Mouse (Mus musculus) liver, adult 2 months (tissue): ENCODE results near the gene Oprd1. TPM values are rescaled to one million over a fixed set of nuclear protein-coding genes. Genes with fewer than 3 reads are reported as not detected.
A peak's percentile ranks its signal among the peaks of the same experiment; 100 is the strongest.

ENCODE experiments used
- DNase-seq: peaks from one replicate; pipeline ENCODE4 v3.0.0-alpha.2; 2011; ENCODE audit warnings: low read depth, low spot score; ENCODE audit errors: extremely low read depth
- H3K27ac ChIP-seq: fragments of 200-500 bp; replicated peaks from 2 replicates; pipeline ENCODE4 v1.5.1; 2012; ENCODE audit warnings: low read depth, mild to moderate bottlenecking, control low read depth, inconsistent platforms, low read length; ENCODE audit not compliant: insufficient read depth
- H3K27me3 ChIP-seq: fragments of 200-500 bp; 2 replicates; pipeline ENCODE4 v1.6.1; 2012; ENCODE audit warnings: mild to moderate bottlenecking, moderate library complexity, low read length, inconsistent platforms; ENCODE audit not compliant: control insufficient read depth, insufficient read depth
- H3K36me3 ChIP-seq: fragments of 200-500 bp; 2 replicates; pipeline ENCODE4 v1.6.1; 2012; ENCODE audit warnings: low read length, inconsistent platforms; ENCODE audit not compliant: control insufficient read depth, insufficient read depth
- H3K4me1 ChIP-seq: fragments of 200-500 bp; 2 replicates; pipeline ENCODE4 v1.6.1; 2011; ENCODE audit warnings: low read length; ENCODE audit not compliant: control insufficient read depth, insufficient read depth
- H3K4me3 ChIP-seq: fragments of 200-500 bp; 2 replicates; pipeline ENCODE4 v1.5.1; 2011; ENCODE audit warnings: low read depth, mild to moderate bottlenecking, control low read depth, low read length, moderate library complexity; ENCODE audit not compliant: insufficient read depth
- H3K79me2 ChIP-seq: fragments of 200-500 bp; 2 replicates; pipeline ENCODE4 v1.6.1; 2012; ENCODE audit warnings: inconsistent platforms, mild to moderate bottlenecking, low read length, moderate library complexity; ENCODE audit not compliant: control insufficient read depth, insufficient read depth
- H3K9ac ChIP-seq: fragments of 200-500 bp; 2 replicates; pipeline ENCODE4 v1.6.1; 2012; ENCODE audit warnings: low read depth, mild to moderate bottlenecking, control low read depth, inconsistent platforms, low read length
- CTCF ChIP-seq: fragments of 200-500 bp; IDR thresholded peaks from 2 replicates; pipeline ENCODE4 v1.5.1; 2011; ENCODE audit warnings: low read depth, low read length, control low read depth
- POLR2A ChIP-seq: fragments of 200-500 bp; IDR thresholded peaks from 2 replicates; pipeline ENCODE4 v1.6.1; 2011; ENCODE audit warnings: low read length, control low read depth; ENCODE audit not compliant: insufficient read depth; ENCODE audit errors: extremely low read depth
- WGBS: fragments of 180-500 bp; shearing (Covaris S2); methylation state at CpG from one replicate; pipeline ENCODE4 v1.1.7; 2018; 5-methylcytosine and 5-hydroxymethylcytosine counted together
- polyA plus RNA-seq: library from polyadenylated mRNA; depleted of rRNA; stranded (reverse); fragments of >200 nt; gene quantifications from 2 replicates; pipeline ENCODE4 v1.2.3, GENCODE M21; 2012; rRNA removed
- total RNA-seq: library from RNA; depleted of rRNA; stranded (reverse); fragments of >200 nt; gene quantifications from 2 replicates; pipeline ENCODE4 v1.2.3, GENCODE M21; 2014; rRNA removed

Gene Oprd1
- total and polyA plus RNA-seq, 2 experiments = not detected

DNA sequence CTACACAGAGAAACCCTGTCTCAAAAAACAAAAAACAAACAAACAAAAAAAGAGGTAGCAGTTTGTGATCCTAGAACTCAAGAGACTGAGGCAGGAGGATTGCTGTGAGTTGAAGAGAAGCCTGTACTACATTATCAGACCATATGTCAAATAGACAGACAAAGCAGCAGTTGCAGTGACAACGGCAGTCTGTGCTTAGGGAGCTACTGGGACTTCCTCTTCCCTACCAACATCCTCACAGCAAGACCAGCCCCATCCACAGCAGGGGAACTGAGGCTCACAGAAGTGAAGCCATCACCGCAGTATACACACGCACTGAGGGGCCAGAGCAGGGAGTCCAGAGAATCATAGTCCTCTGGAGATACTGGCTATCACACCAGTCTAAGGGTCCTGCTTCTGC is 78.7 kb downstream of the Oprd1 start:
- peaks cover 2% of the 10 kb centered on the region; the same call in 1 of the 2 replicates for H3K36me3 ChIP-seq
- H3K9ac ChIP-seq = peak overlapping the region; percentile 49
- H3K4me1 ChIP-seq = peaks cover 62% of the 10 kb centered on the region
- no peak overlapping the region for H3K4me3 ChIP-seq
- H3K79me2 ChIP-seq = peaks cover 41% of the 10 kb centered on the region
- DNase-seq = no peak
- H3K27me3 ChIP-seq = no peaks in the 10 kb centered on the region
- H3K27ac ChIP-seq = peak overlapping the region; percentile 80
- no peak for TF ChIP-seq POLR2A
- TF ChIP-seq CTCF = no peak
- WGBS = 7% methylated on average over 3 of the region's 3 CpGs

DNA sequence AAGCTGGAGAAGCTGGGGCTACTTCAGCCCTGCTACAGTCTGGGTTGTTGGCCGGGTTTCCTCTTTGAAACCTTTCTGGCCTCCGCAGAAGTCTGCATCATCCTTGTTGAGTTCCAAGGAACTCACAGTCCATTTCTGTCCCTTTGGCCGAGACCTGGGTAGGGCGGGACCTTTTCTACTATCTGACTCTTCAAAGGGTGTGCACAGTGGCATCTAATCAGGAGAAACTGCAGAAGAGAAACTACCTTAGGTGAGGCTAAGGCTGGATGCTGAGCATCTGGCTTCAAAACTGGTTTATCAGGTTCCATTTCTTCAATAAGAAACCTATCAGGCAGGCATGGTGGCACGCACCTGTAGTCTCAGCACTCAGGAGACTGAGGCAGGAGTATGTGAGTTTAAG is 79.7 kb downstream of the Oprd1 start:
- Histone ChIP-seq H3K79me2 (peaks cover 46% of the 10 kb centered on the region), H3K27ac (peak overlapping the region; percentile 12; the same call in 1 of the 2 replicates), H3K36me3 (no peaks in the 10 kb centered on the region), H3K4me3 (no peak overlapping the region), H3K9ac (no peak overlapping the region), H3K4me1 (peaks cover 62% of the 10 kb centered on the region), H3K27me3 (no peaks in the 10 kb centered on the region)
- TF ChIP-seq CTCF = no peak
- no peak for TF ChIP-seq POLR2A
- DNase-seq = no peak
- 76% methylated on average over 5 of the region's 5 CpGs for WGBS

DNA sequence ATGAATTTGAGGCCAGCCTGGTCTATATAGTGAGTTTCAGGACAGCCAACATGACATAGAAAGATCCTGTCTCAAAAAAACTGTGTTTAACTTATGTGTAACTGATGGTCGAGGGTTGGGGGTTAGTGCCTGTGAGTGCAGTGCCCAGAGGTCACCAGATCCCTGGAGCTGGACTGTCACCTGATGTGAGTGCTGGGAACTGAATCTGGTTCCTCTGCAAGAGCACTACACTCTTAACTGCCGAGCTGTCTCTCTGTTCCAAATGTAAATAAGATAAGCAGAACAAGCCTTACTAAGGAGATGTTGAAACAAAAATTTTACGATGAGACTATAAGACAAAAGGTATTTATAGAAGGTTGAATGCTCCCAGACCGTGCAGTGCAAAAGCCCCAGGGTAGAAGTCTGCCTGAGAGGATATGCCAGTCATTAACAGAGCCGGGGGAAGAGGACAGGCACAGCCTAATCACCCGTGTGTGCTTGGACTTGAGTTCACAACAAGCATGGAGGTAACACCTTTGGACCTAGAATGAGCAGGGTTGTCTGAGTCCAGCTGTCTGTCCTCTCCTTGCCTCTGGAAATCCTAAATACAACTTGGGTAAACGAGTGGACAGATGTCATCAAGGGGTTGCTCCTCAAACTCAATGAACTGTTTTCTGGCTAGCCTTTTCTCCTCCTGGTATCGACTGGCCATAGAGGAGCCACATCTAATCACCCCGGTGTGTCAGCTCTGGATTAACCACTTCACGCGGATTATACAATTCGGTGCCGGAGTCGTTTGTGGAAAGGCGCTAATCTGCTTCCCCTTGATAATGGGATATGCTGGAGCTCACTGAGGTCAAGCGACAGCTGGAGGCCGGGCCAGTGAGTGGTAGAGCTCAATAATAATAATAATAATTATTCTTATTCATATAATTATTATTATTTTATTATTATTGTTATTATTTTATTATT is 81.1 kb downstream of the Oprd1 start:
- 48% methylated on average over 17 of the region's 17 CpGs for WGBS
- peak overlapping the region; percentile 12; the same call in 1 of the 2 replicates for H3K9ac ChIP-seq
- H3K4me3 ChIP-seq = no peak overlapping the region
- no peaks in the 10 kb centered on the region for H3K36me3 ChIP-seq
- H3K79me2 ChIP-seq = peaks cover 51% of the 10 kb centered on the region
- H3K27me3 ChIP-seq = no peaks in the 10 kb centered on the region
- DNase-seq = peak; percentile 86
- no peak for TF ChIP-seq CTCF
- TF ChIP-seq POLR2A = no peak
- H3K4me1 ChIP-seq = peaks cover 61% of the 10 kb centered on the region
- H3K27ac ChIP-seq = peak overlapping the region; percentile 64

DNA sequence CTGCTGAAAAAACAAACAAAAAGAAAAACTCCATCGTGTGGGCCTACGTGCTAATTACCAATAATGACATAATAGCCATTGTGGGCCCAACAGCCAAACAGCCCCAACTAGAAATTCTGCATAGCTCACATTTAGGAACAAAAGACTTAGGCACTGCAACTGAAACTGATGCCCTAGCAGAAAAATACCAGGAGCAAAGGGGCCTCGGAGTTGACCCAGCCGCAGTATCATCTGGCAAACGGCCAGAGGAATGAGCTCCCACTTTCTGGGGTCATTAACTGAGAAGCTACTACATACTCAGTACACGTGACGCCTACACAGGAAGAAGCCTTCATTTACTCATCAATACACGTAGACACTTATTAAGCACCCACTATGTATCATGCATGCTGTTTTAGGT is 82.0 kb downstream of the Oprd1 start:
- H3K9ac ChIP-seq = no peak overlapping the region
- no peaks in the 10 kb centered on the region for H3K27me3 ChIP-seq
- DNase-seq = no peak
- 33% methylated on average over 8 of the region's 8 CpGs for WGBS
- no peaks in the 10 kb centered on the region for H3K36me3 ChIP-seq
- peaks cover 58% of the 10 kb centered on the region for H3K4me1 ChIP-seq
- TF ChIP-seq CTCF (no peak), POLR2A (no peak)
- no peak overlapping the region for H3K27ac ChIP-seq
- H3K4me3 ChIP-seq = no peak overlapping the region
- peaks cover 50% of the 10 kb centered on the region for H3K79me2 ChIP-seq

Other genes starting within 250 kb of the Oprd1 start
- gene Tmem200b, start 222.7 kb downstream of the Oprd1 start, total RNA-seq = 1.7 and 2.4 TPM in 2 replicates
- 5.7 and 9.0 TPM in 2 replicates for gene Tmem200b, start 222.7 kb downstream of the Oprd1 start, polyA plus RNA-seq
- gene Gm10300, start 69.8 kb downstream of the Oprd1 start, total RNA-seq = 0.09 and 0.20 TPM in 2 replicates
- 0.04 and 0.13 TPM in 2 replicates for gene Gm10300, start 69.8 kb downstream of the Oprd1 start, polyA plus RNA-seq
- 46.8 and 48.0 TPM in 2 replicates for gene Epb41, start 69.2 kb downstream of the Oprd1 start, total RNA-seq
- gene Epb41, start 69.2 kb downstream of the Oprd1 start, polyA plus RNA-seq = 29.6 and 40.7 TPM in 2 replicates
- gene Ythdf2, start 67.8 kb upstream of the Oprd1 start, total RNA-seq = 11.2 and 13.5 TPM in 2 replicates
- 10.5 and 13.1 TPM in 2 replicates for gene Ythdf2, start 67.8 kb upstream of the Oprd1 start, polyA plus RNA-seq
- 3.3 and 5.4 TPM in 2 replicates for gene Gmeb1, start 117.1 kb upstream of the Oprd1 start, total RNA-seq
- gene Gmeb1, start 117.1 kb upstream of the Oprd1 start, polyA plus RNA-seq = 4.0 and 6.0 TPM in 2 replicates
- gene Taf12, start 129.9 kb upstream of the Oprd1 start, total RNA-seq = 5.7 and 7.5 TPM in 2 replicates
- gene Taf12, start 129.9 kb upstream of the Oprd1 start, polyA plus RNA-seq = 5.0 and 5.1 TPM in 2 replicates
- 0.40 TPM in 1 of 2 replicates, not detected in the other for gene Rab42, start 158.9 kb upstream of the Oprd1 start, total RNA-seq
- not detected in 2 replicates for gene Rab42, start 158.9 kb upstream of the Oprd1 start, polyA plus RNA-seq
- 28.3 and 29.5 TPM in 2 replicates for gene Trnau1ap, start 185.1 kb upstream of the Oprd1 start, total RNA-seq
- 11.2 and 12.2 TPM in 2 replicates for gene Trnau1ap, start 185.1 kb upstream of the Oprd1 start, polyA plus RNA-seq
- gene Rcc1, start 209.1 kb upstream of the Oprd1 start, total RNA-seq = 3.0 and 4.2 TPM in 2 replicates
- 2.8 and 4.0 TPM in 2 replicates for gene Rcc1, start 209.1 kb upstream of the Oprd1 start, polyA plus RNA-seq